Mouse (Mus musculus) small intestine, adult 10 weeks (tissue): ENCODE results near the gene Gm10490. TPM values are rescaled to one million over a fixed set of nuclear protein-coding genes. Genes with fewer than 3 reads are reported as not detected.

Experiments
- polyA plus RNA-seq: library from polyadenylated mRNA; stranded (reverse); fragments of 350-450 nt; fragmentation: Illumina TruSeq; extraction: RNeasy Lipid Tissue Mini Kit (QIAGEN cat#74804); gene quantifications from one replicate; pipeline ENCODE4 v1.2.3, GENCODE M21; 2014; ENCODE audit warnings: low replicate concordance

Gm10490 gene
- polyA plus RNA-seq: not detected

DNA sequence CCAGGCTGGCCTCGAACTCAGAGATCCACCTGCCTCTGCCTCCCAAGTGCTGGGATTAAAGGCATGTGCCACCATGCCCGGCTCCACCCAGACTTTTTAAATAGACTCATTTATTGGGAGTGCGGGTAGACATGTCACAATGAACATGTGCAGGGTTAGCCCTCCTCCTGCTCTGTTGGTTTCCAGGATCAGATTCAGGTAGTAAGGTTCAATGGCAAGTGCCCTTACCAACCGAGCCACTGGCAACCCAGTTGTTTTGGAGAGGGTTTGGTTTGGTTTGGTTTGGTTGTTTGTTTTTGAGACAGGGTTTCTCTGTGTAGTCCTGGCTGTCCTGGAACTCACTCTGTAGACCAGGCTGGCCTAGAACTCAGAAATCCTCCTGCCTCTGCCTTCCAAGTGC, at the start of gene Gm10490:
Gm10490 (plus strand) TSS at position 301 of the 400 bp plus-strand sequence.

DNA sequence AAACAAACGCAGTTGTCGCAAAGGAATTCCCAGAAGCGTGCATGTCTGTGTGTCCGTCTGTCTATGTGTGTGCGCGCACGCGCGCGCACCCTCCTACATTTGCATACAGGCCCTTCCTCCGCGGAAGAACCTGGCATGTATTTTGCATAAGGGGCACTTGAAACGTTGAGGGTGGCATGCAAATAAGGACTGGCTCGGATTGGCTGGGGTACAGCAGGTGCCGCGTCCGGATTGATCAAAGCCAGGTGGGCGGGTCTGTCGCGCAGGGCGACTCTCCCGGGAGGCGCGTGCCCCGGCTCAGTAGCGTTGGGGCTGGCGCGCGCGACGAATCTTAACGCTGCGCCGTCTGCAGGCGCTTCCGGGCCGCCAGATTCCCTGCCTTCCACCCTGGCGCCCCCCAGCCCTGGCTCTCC, 31.3 kb upstream of the Gm10490 start, which contains the start of gene Pim2:
Pim2 (plus strand) TSS at position 256 of the 413 bp plus-strand sequence.

DNA sequence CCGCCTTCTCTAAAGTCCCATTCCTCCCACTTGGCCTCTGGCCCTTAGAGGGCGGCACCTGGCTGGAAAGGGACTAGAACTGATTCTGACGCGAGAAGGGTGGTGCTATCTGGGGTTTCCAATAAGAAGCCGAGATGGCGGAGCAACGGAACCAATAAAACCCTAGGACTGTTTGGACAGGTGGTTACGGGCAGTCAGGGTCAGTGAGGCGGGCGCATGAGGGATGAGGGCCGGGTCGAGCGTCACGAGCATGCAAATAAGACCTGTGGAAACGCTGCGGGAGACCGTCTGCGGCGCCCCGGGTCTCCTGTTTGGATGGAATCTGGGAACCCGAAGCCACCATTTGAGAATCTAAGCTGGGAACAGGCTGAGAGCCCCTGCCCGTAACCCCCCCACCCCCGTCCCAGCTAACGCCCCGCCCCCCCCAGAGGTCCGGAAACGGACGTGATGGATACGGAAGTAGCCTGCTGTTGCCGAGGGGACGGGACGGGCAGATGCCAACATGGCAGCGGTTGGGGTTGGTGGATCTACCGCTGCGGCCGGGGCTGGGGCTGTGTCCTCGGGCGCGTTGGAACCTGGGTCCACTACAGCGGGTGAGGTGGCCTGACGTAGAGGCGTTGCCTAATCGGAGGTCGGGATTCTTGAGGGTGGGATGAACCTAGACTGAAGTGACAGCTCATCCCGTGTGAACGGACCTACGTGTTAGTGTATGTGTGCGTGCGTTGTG, 25.3 kb upstream of the Gm10490 start, which contains the start of gene Slc35a2:
Slc35a2 (plus strand) TSS at position 188 of the 727 bp plus-strand sequence.

DNA sequence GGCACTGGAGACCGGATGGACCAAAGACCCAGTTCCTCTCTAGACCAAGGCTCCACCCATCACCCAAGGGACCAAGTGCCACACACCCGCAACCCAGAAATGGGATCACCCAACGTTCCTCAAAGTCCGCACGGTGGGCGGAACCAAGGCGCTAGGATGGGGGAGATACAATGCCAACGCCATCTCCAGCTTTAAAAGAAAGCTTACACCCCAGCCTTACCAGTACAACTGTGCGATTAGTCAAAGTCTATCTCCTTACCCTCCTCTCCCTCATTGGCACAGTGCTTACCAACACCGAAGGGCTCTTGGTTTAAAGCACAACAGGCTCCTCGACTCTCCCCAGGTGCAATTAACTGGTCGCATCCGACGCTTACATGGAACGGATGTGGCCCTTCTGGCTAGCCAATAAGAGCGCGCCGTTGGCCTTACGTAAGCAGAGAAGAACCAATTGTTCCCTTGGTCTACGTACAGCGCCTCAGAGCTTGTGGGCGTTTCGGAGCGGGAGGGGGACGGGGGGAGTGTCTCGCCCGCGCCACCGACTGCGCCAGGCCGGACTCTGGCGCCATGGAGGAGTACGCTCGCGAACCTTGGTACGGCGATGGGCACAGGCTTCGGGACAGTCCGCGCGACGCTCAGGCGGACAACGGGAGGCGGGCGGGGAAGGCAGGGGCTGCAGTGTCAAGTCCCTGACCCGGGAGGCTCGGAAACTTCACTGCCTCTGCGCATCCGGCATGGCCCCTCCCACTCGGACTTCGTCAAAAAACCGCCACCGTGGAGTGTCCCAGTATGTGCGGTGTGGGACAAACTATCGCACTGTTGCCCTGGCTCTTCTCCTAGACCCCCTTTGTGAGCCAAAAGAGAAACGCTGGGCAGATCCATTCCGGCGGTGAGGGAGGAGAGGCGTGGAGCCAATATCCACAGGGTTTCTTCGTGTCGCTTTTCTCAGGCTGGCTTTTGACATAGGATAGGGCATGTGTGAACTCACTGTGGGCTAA, 10.2 kb upstream of the Gm10490 start, which contains the start of the genes Pqbp1 and Timm17b:
Pqbp1 (minus strand) TSS at position 390 of the 995 bp plus-strand sequence.
Timm17b (plus strand) TSS at position 478 of the 995 bp plus-strand sequence.

DNA sequence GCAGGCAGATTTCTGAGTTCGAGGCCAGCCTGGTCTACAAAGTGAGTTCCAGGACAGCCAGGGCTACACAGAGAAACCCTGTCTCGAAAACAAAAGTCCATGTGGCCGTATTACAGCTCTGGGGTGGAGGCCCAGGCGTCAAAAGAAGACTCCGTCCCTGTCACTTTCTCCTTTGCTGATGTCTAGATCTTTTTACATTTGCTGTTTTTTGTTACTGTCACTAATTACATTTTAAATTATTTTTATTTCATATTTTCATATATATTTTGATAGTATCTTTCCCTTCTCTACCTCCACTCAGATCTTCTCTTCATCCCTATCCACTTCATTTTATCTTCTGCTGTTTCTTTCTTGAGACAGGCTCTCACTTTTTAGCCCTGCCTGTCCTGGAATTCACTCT, 1.6 kb upstream of the Gm10490 start, which contains the start of gene Gm10491:
Gm10491 (minus strand) TSS at position 101 of the 400 bp plus-strand sequence.

DNA sequence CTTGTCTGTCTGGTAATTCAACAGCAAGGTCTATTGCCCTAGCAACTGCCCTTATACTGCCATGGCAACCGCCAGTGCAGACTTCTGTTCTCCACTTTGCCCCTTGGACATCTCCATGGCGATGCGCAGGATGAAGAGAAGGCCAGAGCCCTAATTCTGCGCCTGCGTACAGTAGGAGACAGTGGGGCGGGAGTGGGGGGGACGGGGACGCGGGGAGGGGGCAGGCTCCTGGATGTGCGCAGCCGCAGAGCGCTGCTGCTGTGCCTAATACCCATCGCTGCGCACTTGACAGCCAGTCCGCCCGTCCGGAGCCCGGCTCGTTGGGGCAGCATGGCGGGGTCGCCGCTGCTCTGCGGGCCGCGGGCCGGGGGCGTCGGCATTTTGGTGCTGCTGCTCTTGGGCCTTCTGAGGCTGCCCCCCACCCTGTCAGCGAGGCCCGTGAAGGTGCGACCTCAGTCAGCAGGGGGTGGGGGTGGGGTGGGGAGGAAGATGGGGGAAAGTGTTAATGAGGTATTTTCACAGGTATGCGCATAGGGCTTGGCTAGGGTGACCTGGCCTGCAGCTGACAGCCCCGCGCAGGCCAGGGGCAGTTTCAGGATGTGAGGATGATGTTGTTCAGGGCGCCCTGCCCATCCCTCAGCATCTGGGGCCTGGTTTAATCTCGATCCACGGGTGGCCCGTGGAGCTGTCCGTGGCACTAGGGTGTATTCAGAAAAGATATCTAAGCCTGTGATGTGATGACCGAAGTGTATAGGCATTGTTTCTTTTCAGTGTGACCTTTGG, 10.4 kb downstream of the Gm10490 start, which contains the start of gene Pcsk1n:
Pcsk1n (plus strand) TSS at position 222 of the 783 bp plus-strand sequence.

DNA sequence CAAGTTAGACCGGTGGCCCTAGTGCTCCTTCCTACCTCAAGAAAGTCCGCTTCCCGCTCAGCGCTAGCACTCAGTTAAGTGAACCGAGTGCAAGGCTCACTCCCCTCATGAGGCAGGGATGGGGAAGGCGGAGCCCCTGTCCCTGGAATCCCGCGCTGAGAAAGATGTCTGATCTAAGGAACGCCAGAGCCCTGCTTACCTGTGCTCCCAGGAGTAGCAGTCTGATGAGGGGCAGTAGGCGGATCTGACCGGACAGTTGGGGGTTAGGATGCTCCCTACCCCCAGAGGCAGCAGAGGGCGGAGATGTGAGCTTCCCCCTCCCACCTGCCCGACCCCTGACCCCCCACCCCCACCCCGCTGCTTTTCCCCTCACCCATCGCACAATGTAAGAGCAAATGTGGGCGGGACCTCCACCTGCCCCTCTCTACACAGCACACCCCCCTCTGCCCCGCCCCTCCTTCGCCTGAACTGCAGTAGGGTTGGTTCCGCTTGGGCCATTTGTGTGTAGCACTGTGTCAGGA, 19.0 kb downstream of the Gm10490 start, which contains the start of gene Eras:
Eras (minus strand) TSS at position 338 of the 521 bp plus-strand sequence.

DNA sequence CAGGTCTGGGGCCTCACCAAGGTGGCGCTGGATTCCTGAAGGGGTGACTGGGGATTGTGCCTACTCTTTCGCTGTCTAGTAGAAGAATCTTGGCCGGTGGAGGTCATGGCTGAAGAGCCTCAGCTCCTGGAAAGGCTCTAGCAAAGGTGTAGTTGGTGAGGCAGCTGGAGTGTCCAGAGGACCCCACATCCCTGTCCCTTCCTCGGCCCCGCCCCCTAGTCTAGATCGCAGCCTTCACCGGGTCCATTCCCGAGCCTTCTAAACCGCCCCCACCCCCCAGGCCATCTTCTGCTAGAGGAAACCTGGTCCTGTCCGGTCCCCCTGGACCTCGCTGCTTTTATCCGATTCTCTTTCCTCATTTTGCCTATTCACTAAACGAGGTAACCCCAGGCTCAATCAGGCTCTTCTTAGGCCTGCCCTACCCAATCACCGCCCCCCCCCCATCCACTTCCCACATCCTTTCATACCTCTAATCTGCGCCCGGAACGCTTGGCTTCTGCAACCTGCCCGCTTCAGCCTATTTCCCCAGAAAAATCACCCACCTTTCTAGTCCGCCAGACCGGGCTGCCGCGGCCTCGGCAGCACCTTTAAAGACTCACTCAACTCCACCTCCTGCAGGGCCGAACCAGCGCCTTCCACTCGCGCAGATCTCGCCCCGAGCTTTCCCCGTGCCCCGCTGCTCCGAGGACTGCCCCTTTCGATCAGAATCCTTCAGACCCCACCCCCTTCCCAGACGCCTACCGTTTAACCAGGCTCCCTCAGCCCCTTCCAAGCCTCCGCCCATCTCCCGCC, 38.0 kb downstream of the Gm10490 start, which contains the start of gene Hdac6:
Hdac6 (minus strand) TSS at position 782 of the 792 bp plus-strand sequence.

Other genes with a start within 250 kb of the Gm10490 start
- 26.2 TPM for gene Plp2, start 238.2 kb upstream of the Gm10490 start, polyA plus RNA-seq
- 0.33 TPM for gene Magix, start 228.3 kb upstream of the Gm10490 start, polyA plus RNA-seq
- gene Gpkow, start 212.4 kb upstream of the Gm10490 start, polyA plus RNA-seq: 33.0 TPM
- gene Wdr45, start 195.2 kb upstream of the Gm10490 start, polyA plus RNA-seq: 3.8 TPM
- gene Gm45208, start 187.3 kb upstream of the Gm10490 start, polyA plus RNA-seq: not detected
- gene Praf2, start 181.1 kb upstream of the Gm10490 start, polyA plus RNA-seq: 12.1 TPM
- 4.6 TPM for gene Ccdc120, start 158.6 kb upstream of the Gm10490 start, polyA plus RNA-seq
- 3.7 TPM for gene Tfe3, start 147.0 kb upstream of the Gm10490 start, polyA plus RNA-seq
- 21.4 TPM for gene Gripap1, start 119.8 kb upstream of the Gm10490 start, polyA plus RNA-seq
- 0.89 TPM for gene Kcnd1, start 87.3 kb upstream of the Gm10490 start, polyA plus RNA-seq
- gene Otud5, start 68.2 kb upstream of the Gm10490 start, polyA plus RNA-seq: 26.6 TPM
- 3.7 TPM for gene Pim2, start 31.3 kb upstream of the Gm10490 start, polyA plus RNA-seq
- gene Slc35a2, start 25.5 kb upstream of the Gm10490 start, polyA plus RNA-seq: 6.4 TPM
- gene Pqbp1, start 10.3 kb upstream of the Gm10490 start, polyA plus RNA-seq: 5.5 TPM
- 1.5 TPM for gene Timm17b, start 10.2 kb upstream of the Gm10490 start, polyA plus RNA-seq
- not detected for gene Gm10491, start 1.7 kb upstream of the Gm10490 start, polyA plus RNA-seq
- gene Pcsk1n, start 10.3 kb downstream of the Gm10490 start, polyA plus RNA-seq: not detected
- gene Eras, start 19.1 kb downstream of the Gm10490 start, polyA plus RNA-seq: not detected
- 0.30 TPM for gene Hdac6, start 38.3 kb downstream of the Gm10490 start, polyA plus RNA-seq
- gene Gata1, start 68.5 kb downstream of the Gm10490 start, polyA plus RNA-seq: not detected
- gene Glod5, start 109.0 kb downstream of the Gm10490 start, polyA plus RNA-seq: 1,103 TPM
- 8.6 TPM for gene Suv39h1, start 165.2 kb downstream of the Gm10490 start, polyA plus RNA-seq
- 0.59 TPM for gene Was, start 181.0 kb downstream of the Gm10490 start, polyA plus RNA-seq
- gene Wdr13, start 223.3 kb downstream of the Gm10490 start, polyA plus RNA-seq: 60.9 TPM
- 554 TPM for gene Rbm3, start 236.3 kb downstream of the Gm10490 start, polyA plus RNA-seq